Mouse (Mus musculus) bone marrow macrophage, adult 2 months (primary cell): ENCODE results near the gene Agfg2.

ENCODE experiments used
- CTCF ChIP-seq: IDR thresholded peaks from 2 replicates; pipeline ENCODE4 v1.5.1; 2012; ENCODE audit warnings: low read depth, mild to moderate bottlenecking, low read length, moderate library complexity
- POLR2A ChIP-seq: IDR thresholded peaks from 2 replicates; pipeline ENCODE4 v1.6.1; 2012; ENCODE audit warnings: mild to moderate bottlenecking, low read depth, low read length, borderline replicate concordance

- TF ChIP-seq POLR2A (peak; percentile 88), CTCF (no peak)
These were observed 55.8 kb downstream of the Agfg2 start, which contains the start of the genes Fbxo24, Lrch4 and Gm20605 for GRCm38 (mm10) chr5:137628498-137629305.
